Mouse (Mus musculus) small intestine, adult 2 months (tissue): Measurements from ENCODE around the gene Nhp2. TPM values are rescaled to one million over a fixed set of nuclear protein-coding genes. Genes with fewer than 3 reads are reported as not detected.

Experiments used
- H3K27ac ChIP-seq: fragments of 200-500 bp; 2 replicates; pipeline ENCODE4 v1.5.1; 2012; ENCODE audit warnings: low read depth, low read length, control low read depth, inconsistent platforms; ENCODE audit not compliant: insufficient read depth
- H3K27me3 ChIP-seq: fragments of 200-500 bp; 2 replicates; pipeline ENCODE4 v1.6.1; 2012; ENCODE audit warnings: mild to moderate bottlenecking, moderate library complexity, low read length, inconsistent platforms; ENCODE audit not compliant: control insufficient read depth, insufficient read depth
- H3K36me3 ChIP-seq: fragments of 200-500 bp; 2 replicates; pipeline ENCODE4 v1.6.1; 2012; ENCODE audit warnings: mild to moderate bottlenecking, low read length, control low read depth, inconsistent platforms; ENCODE audit not compliant: control insufficient read depth, insufficient read depth
- H3K4me1 ChIP-seq: fragments of 200-500 bp; 2 replicates; pipeline ENCODE4 v1.6.1; 2012; ENCODE audit warnings: low read length, inconsistent platforms, mixed read lengths; ENCODE audit not compliant: control insufficient read depth, insufficient read depth, insufficient read length
- H3K4me3 ChIP-seq: fragments of 200-500 bp; 2 replicates; pipeline ENCODE4 v1.5.1; 2012; ENCODE audit warnings: low read depth, mild to moderate bottlenecking, control low read depth, inconsistent platforms, low read length, moderate library complexity
- CTCF ChIP-seq: fragments of 200-500 bp; IDR thresholded peaks from 2 replicates; pipeline ENCODE4 v1.5.1; 2012; ENCODE audit warnings: low read depth, mild to moderate bottlenecking, control low read depth, inconsistent platforms, low read length, moderate library complexity, mixed read lengths; ENCODE audit not compliant: insufficient replicate concordance, insufficient read length; ENCODE audit errors: extremely low read depth
- POLR2A ChIP-seq: fragments of 200-500 bp; IDR thresholded peaks from 2 replicates; pipeline ENCODE4 v1.6.1; 2012; ENCODE audit warnings: low read depth, mild to moderate bottlenecking, control low read depth, inconsistent platforms, low read length, moderate library complexity
- WGBS: fragments of 180-500 bp; shearing (Covaris S2); methylation state at CpG from one replicate; pipeline ENCODE4 v1.1.7; 2018; 5-methylcytosine and 5-hydroxymethylcytosine counted together
- polyA plus RNA-seq: library from polyadenylated mRNA; depleted of rRNA; stranded (reverse); fragments of >200 nt; gene quantifications from 2 replicates; pipeline ENCODE4 v1.2.3, GENCODE M21; 2012

Nhp2 gene
- polyA plus RNA-seq, 1 experiment, result 45.0 TPM

GRCm38 (mm10) chr11:51585608-51586252, 33.8 kb upstream of the Nhp2 start:
- TF ChIP-seq POLR2A (no peak), CTCF (no peak)
- Histone ChIP-seq H3K36me3 (peaks cover 18% of the 10 kb centered on the region), H3K27me3 (no peaks in the 10 kb centered on the region), H3K4me3 (peak overlapping the region; percentile 73), H3K27ac (no peak overlapping the region), H3K4me1 (peaks cover 16% of the 10 kb centered on the region)
- WGBS, result 32% methylated on average over 8 of the region's 8 CpGs

- H3K27ac ChIP-seq, result no peak overlapping the region
- H3K4me1 ChIP-seq, result peaks cover 16% of the 10 kb centered on the region
- peaks cover 21% of the 10 kb centered on the region for H3K36me3 ChIP-seq
- no peak overlapping the region for H3K4me3 ChIP-seq
- 88% methylated on average over 13 of the region's 13 CpGs for WGBS
- H3K27me3 ChIP-seq, result no peaks in the 10 kb centered on the region
- TF ChIP-seq CTCF (no peak), POLR2A (no peak)
These were observed 33.1 kb upstream of the Nhp2 start for GRCm38 (mm10) chr11:51586411-51586810.

GRCm38 (mm10) chr11:51587059-51587458, 32.5 kb upstream of the Nhp2 start:
- Histone ChIP-seq H3K27ac (no peak overlapping the region), H3K4me1 (peaks cover 16% of the 10 kb centered on the region), H3K36me3 (peaks cover 27% of the 10 kb centered on the region), H3K4me3 (no peak overlapping the region), H3K27me3 (no peaks in the 10 kb centered on the region)
- TF ChIP-seq POLR2A, result no peak
- TF ChIP-seq CTCF, result no peak
- 88% methylated on average over 1 of the region's 1 CpGs for WGBS

GRCm38 (mm10) chr11:51588833-51589232, 30.7 kb upstream of the Nhp2 start:
- no peak overlapping the region for H3K27ac ChIP-seq
- H3K4me3 ChIP-seq, result no peak overlapping the region
- peaks cover 9% of the 10 kb centered on the region; the same call in 1 of the 2 replicates for H3K4me1 ChIP-seq
- no peaks in the 10 kb centered on the region for H3K27me3 ChIP-seq
- TF ChIP-seq CTCF (no peak), POLR2A (no peak)
- H3K36me3 ChIP-seq, result peaks cover 44% of the 10 kb centered on the region
- 98% methylated on average over 3 of the region's 3 CpGs for whole genome bisulfite sequencing

- Histone ChIP-seq H3K4me3 (no peak overlapping the region), H3K36me3 (peaks cover 49% of the 10 kb centered on the region), H3K4me1 (peaks cover 6% of the 10 kb centered on the region; the same call in 1 of the 2 replicates), H3K27ac (no peak overlapping the region), H3K27me3 (no peaks in the 10 kb centered on the region)
- TF ChIP-seq POLR2A (no peak), CTCF (no peak)
These were observed 29.5 kb upstream of the Nhp2 start for GRCm38 (mm10) chr11:51590002-51590401.

GRCm38 (mm10) chr11:51591168-51591567, 28.4 kb upstream of the Nhp2 start:
- no peak overlapping the region for H3K27ac ChIP-seq
- WGBS, result 26% methylated on average over 7 of the region's 7 CpGs
- no peak overlapping the region for H3K4me3 ChIP-seq
- no peaks in the 10 kb centered on the region; the same call in 1 of the 2 replicates for H3K4me1 ChIP-seq
- peaks cover 59% of the 10 kb centered on the region for H3K36me3 ChIP-seq
- no peaks in the 10 kb centered on the region for H3K27me3 ChIP-seq
- TF ChIP-seq POLR2A (no peak), CTCF (no peak)

GRCm38 (mm10) chr11:51591915-51592314, 27.6 kb upstream of the Nhp2 start:
- H3K27me3 ChIP-seq, result no peaks in the 10 kb centered on the region
- TF ChIP-seq POLR2A (no peak), CTCF (no peak)
- H3K4me1 ChIP-seq, result no peaks in the 10 kb centered on the region; the same call in 1 of the 2 replicates
- H3K36me3 ChIP-seq, result peaks cover 61% of the 10 kb centered on the region
- H3K27ac ChIP-seq, result no peak overlapping the region
- H3K4me3 ChIP-seq, result no peak overlapping the region
- 80% methylated on average over 7 of the region's 7 CpGs for WGBS
